Mouse (Mus musculus) mouse embryonic stem cell (cell line): Measurements from ENCODE around the gene Syt1.

Experiments used
- in situ Hi-C, 2 experiments: fragments of 300-500 bp; cut with MboI; formaldehyde crosslinking; loops; 1 replicate in 1 of 2; 3 replicates in 1 of 2; pipeline ENCODE4 v1.14.3; 2019 to 2020; ENCODE audit warnings: low sequenced_read_pairs in 2 of 2, low pct_unique_long_range_greater_than_20kb in 1 of 2, mixed read lengths in 1 of 2; ENCODE audit not compliant: unreplicated experiment in 1 of 2

Syt1 gene

DNA sequence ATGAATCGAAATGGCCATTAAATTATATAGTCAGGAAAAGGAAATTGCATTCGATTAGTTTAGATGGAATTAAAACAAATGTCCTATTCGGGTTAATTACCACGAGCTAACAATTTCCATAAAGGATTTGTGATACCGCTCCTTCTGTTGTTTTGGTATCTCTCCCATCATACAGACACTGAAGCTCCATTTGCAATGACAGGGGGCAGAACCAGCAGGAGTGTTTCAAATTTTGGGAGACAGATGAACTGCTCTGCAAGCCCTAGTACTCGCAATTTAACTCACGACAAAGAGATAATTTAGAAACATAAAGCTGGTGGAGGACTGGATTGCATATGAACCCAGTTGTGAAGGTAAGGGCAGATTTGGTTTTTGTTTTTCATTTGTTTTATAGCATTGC lies 210.0 kb downstream of the Syt1 start:
- in situ Hi-C loops: no loop called here

DNA sequence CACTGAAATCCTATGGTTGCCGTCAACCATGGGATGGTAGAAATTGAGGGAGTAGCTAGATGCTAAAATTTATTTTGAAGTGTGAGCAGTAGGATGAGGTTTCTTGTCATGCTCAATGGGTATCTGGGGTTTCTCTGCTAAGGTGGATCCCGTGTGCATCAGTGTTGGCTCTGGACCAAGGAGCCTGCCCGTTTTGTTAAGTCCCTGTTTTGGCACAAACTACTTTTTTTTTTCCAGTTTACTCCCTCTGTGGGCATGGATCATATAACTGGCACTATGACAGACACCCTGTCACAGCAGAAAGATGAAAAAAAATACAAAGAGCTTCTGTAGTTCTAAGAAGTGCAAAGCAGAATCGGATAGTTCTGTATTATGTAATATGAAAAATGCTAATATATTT lies 212.0 kb downstream of the Syt1 start:
- in situ Hi-C loops: no loop called here

DNA sequence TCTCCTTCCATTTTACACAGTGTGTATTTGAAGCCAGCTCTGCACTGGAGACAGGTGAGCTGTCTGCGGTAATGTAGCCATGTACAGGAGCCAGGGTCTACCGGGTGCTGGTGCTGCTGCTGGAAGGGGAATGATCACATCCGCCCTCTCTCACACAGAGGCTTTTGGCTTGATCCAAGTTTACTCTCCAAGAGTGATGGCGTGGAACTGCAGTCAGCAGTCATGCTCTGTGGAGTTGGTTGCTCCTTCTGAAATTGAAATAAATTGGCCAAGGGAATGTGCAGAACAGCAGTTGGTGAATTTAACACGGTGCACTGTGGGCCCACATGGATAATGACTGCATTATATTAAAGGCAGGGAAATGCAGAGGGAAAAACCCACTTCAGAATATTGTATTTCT lies 228.0 kb downstream of the Syt1 start:
- in situ Hi-C loops: no loop called here

DNA sequence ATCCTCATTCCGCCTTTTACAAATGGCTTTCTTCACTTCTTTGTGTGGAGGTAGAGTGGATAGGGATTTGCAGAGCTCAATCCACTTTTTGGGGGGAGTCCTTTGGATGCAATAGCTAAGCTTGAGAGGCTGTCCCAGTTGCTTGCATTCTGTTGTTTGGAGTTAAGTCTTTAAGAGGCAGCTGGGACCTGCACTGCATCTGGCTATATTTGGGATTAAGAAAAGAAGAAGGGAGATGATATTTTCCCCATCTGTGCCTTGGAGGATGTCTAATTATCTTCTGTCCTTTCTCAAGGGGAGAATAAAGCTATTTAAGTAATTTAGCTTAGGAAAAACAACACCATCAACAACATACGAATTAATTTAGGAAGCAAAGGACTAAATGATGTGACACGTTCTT lies 230.2 kb downstream of the Syt1 start:
- in situ Hi-C loops: no loop called here

DNA sequence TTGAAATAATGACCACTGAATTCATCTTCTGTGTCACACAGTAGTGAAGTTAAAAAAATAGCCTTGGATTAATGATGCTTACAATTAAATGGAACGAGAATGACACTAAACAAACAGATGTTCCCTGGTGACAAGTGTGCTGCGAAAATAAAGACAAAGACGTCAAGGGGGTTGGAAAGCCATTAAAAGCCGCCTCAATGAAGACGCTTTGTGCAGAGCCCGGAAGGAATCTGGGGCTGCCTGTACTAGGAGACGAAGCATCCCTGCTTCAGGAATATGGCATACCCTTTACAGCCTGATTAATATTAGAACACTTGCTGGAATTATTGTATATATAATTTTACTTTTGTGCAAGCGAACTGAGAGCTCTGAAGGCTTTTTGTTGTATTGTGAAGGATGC lies 234.0 kb downstream of the Syt1 start:
- in situ Hi-C loops: no loop called here

DNA sequence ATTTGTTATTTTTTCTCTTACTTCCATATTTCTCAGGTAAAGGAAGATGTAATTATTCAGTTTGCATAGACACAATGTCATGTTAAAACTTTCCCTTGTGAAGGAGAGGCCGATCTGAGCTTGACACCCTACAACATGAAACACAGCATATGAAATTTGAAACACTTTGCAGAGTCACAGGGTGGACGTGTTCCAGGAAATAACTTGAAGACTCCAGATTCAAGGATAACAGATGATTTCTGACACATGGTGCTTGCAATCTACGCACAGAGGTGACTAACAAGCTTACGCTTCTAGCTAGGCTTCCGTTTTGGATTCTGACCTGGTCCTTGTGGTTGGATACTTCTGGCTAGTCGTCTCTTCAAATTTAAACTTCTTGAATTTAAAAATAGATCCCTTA lies 239.7 kb downstream of the Syt1 start:
- in situ Hi-C loops: no loop called here

DNA sequence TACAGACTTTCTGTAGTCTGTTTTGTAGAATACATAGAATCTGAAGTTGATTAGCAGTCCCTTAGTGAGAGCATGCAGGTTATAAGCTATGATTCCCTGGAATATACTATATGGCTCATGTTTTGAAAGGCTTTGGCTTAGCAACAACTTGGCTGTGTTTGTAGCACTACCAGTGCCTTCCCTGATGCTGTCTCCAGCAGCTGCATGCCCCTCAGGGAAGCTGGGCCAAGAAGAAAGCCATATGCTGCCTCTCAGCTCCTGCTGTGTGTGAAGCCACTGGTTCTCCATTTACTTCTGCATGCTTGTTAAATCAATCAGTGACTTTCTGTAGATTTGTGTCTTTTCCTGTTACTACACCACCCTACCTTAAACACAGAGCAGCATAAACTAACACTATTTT lies 245.2 kb downstream of the Syt1 start:
- in situ Hi-C loops: no loop called here

DNA sequence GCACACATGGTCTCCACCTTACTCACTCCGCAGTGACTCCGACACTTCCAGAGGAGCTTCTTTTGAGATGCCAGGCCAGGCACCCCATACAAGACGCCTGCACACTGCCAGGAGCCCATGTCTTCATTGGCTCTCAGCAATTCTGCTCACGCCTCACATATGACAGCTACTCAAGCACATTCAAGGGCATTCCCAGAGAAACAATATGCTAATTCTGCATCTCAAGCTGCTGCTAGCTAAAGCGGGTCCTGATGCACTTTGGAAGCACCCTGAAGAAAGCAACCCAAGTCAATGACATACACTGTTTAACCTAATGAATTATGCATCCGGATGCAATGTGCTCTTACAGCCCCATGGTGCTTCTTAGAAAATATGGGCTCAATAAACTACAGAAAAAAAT lies 247.1 kb downstream of the Syt1 start:
- in situ Hi-C loops: no loop called here

DNA sequence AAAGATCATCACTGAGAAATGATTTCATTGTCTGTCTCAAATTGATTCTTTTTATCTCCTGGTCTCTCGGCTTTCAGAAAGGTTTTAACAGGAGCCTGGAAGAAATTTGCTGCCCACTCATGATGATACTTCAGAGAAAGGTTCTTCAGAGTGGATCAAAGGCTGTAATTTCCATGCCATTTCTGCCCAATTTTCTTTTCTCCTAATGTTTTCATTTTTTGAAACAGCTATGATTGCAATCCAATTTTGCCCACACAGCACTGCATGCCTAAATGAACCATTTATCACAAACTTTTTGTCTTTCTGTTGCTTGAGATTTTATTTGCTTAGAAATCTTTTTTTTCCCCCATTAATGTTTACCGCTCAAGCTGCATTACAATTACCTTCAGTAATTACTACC lies 257.5 kb downstream of the Syt1 start:
- in situ Hi-C loops: no loop called here

DNA sequence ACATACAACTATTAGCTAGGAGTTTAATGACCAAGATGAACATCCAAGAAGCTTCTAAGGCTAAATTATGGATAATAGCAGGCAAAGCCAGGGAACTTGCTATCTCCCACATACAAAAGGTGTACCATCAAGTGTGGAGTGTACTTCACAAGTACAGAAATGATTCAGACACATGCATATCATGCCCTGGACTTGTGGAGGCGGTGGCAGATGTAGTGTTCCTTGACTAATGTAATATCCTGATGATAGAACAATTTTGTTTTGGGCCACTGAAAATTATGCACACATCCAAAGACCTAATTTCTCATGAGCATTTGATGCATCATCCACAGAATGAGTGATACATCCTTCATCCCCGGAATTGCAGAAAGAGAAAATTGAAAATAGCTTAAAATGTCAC lies 267.0 kb downstream of the Syt1 start:
- in situ Hi-C loops: no loop called here

DNA sequence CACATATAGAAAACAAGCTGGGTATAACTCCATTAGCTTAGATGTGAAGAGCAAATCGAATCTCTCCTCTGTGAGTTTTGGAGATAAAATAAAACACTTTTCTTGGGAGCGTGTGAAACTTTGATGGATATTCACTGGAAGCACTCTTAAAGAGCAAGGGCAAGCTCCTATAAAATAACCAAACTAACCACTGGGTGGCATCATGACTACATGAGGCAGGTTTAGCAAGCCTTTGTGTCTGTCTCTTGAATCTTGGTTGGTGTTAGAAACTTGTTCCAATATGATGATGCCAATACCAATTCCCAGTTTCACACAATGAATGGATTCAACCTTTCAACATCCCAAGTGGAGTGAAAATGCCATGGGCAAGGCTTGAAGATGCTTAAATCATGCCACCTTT lies 276.8 kb downstream of the Syt1 start:
- in situ Hi-C loops: no loop called here

DNA sequence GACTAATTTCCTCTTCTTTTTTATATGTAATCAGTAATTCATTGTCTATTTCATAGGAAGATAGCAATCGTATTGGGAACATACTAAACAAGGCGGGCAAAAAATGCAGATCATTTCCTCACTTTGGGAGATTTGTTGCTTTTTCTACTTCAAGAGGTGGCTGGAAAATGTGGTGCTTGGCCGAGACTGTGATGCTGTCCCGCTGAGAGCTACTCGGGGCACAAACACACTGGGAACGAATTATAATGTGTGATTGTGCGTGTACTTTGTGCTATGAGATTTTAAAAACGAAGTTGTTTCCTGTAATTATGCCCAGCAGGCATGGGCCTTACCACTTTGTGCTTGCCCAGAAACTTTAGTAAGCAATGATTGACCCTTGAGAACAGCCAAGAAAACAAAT lies 281.8 kb downstream of the Syt1 start:
- in situ Hi-C loops: no loop called here

DNA sequence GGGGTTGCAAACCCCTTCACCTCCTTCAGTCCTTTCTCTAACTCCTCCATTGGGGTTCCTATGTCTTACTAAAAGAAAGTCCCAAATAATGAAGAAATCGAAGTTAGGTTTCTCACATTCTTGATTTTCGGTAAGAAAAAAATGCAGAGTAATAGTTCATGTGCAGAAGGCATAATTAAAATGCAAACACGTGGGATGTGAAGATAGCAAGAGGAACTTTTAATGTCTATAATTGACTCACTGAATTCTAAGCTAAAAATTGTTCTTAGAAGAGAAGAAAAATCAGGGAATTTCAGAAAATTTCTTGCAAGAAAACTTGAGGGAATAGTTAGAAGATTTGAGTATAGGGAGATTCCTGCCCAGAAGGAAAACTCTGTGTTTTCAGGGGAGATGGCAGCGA lies 284.4 kb downstream of the Syt1 start:
- in situ Hi-C loops: no loop called here

DNA sequence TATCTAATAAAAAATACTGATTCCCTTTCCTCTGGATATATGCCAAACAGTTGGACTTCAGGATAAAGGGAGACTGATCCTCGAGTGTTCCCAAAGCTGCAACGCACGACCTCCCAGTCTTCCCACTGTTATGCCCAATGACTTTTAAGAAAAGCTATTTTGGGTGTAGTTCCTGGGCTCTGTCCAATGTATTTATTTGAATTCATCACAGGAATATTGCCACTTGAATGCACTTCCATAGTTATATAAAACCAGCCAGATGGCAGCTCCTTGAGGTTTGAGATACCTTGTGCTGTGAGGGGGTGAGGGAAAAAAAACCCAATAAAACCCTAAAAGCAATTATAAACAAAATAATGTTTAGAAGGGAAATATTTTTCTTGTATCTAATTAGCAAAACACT lies 285.9 kb downstream of the Syt1 start:
- in situ Hi-C loops: no loop called here

DNA sequence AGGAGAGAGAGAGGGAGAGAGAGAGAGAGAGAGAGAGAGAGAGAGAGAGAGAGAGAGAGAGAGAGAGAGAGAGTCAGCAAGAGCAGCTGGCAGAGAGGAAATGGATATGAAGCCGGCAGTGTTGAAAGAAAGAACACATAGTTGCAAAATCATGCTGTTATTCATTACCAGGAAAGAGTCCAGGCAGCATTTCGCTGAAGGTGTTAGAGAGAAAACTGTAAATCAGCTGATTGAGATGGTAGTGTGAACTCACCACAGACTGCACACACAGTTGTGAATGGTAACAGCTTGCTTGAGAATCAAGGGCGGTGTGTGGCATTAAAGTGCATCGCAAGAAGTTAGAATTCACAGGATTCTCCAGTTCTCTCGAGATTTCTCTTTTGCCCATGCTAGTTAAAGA lies 300.3 kb downstream of the Syt1 start:
- in situ Hi-C loops: no loop called here

DNA sequence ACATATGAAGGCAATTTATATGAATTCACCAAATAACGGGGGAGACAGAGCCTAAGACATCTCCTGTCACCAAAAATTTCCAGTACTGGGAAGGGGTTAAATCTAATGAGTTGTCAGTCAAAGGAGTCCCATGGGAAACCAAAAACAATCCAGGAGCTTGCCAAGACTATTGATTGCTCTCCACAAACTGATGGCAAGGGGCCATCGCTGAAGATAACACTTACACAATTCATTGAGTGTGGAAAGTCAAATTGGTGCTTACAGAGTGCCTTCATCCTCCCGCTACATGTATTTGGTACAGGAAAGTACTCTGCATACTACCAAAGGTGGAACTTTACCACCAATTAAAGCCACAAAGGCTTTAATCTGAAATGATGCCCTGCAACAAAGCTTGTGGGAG lies 305.1 kb downstream of the Syt1 start:
- in situ Hi-C loops: no loop called here

DNA sequence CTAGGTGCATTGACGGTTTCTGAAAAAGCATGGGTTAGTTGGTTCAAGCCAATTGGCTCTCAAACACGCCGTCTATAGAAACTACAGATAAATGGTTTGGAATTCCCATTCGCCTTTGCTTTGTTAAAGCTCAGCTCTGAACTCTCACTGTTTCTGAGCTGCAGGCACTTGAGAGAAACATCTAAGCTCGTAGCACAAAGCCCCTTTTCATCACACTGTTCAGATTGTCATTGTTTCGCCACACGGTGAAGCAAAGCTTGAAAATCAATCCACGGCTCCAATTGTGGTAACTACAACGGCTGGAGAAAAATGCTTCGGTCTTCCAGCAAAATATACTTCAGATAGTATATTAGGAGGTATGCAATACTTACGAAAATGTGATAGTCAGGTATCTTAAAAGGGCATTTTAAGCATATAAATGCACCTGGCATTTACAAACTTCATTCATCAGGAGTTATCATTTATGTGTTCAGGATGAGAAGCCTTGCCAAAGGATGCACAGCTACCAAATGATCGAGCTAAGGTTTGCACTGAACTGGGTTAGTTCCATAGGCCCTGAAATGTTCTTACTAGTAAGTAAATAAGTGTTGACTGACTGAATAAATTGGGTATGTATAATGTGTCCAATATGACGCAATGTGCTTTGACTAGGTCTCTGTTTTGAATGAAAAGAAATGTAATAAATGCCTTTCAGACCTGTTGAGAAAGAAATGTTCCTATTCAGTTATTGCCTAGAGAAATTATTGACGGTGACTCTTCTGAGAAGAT lies 309.2 kb downstream of the Syt1 start:
- in situ Hi-C loops: no loop called here

DNA sequence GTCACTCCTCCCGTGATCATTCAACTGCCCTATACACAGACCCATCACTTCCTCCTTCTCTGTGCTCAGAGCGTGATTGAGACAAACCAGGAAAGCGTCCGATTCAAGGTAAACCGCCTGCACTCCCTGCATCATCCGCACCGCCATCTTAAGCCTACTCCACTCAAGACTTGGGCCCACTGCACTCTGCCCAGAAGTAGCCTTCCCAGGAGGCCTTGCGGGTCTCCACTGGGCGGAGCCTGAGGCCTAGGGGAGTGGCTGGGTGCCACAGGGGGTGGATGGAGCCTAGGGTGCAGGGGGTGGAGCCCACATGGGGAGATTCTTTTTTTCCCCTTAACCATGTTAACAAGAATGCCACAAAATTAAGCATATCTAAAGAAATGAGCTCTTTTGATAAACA lies 310.8 kb downstream of the Syt1 start, which contains the start of gene Gm5136:
Gene Gm5136 (minus strand): TSS at position 215 of the 400 bp plus-strand sequence.
- in situ Hi-C loops: no loop called here

DNA sequence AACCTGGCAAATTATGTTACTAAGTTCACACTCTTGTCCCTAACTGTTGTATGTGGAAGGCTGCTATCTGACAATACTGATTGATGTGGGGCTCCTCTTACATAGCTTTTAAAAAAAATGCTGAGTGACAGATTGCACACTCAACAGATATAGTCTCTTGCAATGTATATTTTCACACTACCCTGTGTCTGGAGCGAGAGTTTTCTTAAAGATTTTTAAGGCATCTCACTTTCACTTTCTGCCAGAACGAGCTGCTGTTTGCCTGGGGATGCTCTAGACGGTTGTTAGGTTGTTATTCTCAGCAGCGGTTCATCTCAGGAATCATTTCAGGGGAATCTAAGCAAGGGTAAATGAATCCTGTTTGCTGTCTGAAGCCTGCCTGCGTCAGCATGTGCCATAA lies 313.7 kb downstream of the Syt1 start:
- in situ Hi-C loops: no loop called here

DNA sequence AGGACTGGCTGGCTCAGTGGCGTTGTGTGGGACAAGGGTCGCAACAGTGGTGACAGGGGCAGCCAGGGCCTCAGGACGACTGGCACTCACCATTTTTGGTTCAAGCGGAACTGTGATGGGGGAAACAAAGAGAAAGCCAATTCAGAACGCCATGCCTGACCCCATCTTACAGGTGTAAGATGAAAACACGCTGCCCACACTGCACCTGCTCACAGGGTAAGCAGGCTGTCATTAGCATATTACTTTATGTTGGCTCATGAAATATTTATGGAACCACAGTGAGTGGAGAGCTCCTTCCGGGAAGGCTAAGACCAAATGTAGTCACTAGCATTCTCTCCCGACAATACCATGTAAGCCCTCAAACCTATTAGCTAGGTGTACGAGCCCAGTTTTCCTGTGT lies 319.8 kb downstream of the Syt1 start:
- in situ Hi-C loops: no loop called here

DNA sequence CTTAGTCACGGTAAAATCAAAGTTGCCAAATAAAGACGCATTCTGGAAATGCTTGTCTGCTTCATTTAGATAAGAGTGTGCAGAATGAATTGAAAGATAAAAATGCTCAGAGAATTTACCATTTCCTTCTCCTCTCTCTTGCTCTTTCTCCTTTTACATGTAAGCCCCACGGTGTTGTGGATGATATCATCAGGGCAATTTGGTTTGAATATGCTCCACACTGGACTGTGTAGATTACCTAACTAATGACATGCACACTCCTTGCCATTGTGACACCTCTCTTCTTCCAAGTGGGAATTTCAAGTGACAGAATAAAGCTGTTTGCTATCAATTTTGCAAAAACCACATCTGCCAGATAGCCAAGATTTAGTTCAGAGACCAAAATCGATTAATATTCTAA lies 324.1 kb downstream of the Syt1 start:
- in situ Hi-C loops: no loop called here
